Mouse (Mus musculus): ENCODE data around the gene Gm38431.

The Gm38431 gene

GRCm38 (mm10) chr9:21091707-21092320, at the start of gene Gm38431, which contains the start of gene Raver1:
TSS of gene Gm38431 (minus strand) at chr9:21091997.
TSS of gene Raver1 (minus strand) at chr9:21092008.
- peak; percentile 98 for DNase-seq (ENCODE audit: low read depth, low spot score)

DNA sequence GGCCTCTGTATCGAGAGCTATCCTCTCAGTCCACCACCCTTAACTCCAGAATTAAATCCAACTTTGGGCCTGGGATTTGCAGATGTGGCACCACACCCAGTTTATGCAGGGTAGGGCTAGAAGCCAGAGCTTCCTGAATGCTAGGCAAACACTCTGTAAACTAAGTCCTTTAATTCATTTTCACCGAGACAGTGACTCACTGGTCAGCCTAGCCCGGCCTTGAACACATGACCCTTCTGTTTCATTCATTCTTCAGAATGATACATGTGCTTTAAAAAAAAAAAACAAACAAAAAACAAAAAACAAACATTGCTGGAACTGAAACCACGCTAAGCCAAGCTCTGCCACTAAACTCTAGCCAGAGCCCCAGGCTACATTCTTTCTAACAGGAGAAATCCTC, 46.6 kb upstream of the Gm38431 start:
- DNase-seq (ENCODE audit: low read depth, low spot score) = no peak

- peak; percentile 80 for DNase-seq (ENCODE audit: low read depth, low spot score)
These were observed 45.4 kb upstream of the Gm38431 start for GRCm38 (mm10) chr9:21137229-21137628.

DNA sequence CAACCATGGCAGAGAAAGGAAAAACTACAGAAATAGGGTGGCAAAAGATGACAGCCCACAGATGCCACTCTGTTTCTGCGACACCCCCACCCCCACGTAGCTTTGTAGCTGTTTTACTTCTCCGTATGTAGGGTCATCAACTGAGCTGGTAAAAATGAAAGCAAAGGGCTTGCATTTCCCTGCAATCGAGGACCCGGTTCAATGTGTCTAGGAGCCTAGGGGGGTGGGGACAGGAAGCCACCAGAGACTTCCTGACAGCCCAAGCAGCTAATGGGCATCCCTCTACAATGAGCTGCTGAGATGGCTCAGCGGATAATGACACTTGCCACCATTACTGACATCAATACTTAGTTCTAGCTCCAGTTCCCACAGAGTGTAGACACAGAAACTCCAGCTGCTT, 44.6 kb upstream of the Gm38431 start:
- no peak for DNase-seq (ENCODE audit: low read depth, low spot score)

GRCm38 (mm10) chr9:21135941-21136381, 44.2 kb upstream of the Gm38431 start:
- no peak for DNase-seq (ENCODE audit: low read depth, low spot score)

DNA sequence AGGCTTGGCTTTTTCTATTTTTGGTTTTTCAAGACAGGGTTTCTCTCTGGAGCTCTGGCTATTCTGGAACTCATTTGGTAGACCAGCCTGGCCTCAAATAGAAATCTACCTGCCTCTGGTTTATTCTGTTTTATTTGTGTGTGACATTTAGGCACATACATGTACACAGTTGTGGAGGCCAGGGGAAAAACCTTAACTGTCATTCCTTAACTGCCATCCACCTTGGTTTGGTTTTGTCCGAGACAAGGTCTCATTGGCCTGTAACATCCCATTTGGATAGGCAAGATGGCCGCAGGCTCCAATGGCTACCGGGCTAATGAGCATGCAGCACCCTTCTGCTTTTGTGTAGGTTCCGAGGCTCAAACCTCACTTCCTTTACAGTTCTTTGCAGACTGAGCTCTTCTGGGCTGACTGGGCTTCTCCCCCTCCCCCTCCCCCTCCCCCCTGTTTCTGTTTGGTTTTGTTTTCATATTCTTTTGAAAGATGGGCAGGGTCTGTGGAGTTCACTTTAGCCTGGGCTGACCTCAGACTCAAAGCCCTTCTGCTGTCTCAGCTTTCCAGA, 43.6 kb upstream of the Gm38431 start:
- no peak for DNase-seq (ENCODE audit: low read depth, low spot score)

- no peak for DNase-seq (ENCODE audit: low read depth, low spot score)
These were observed 43.0 kb upstream of the Gm38431 start for GRCm38 (mm10) chr9:21134595-21135328.

- DNase-seq (ENCODE audit: low read depth, low spot score) = peak; percentile 27
These were observed 41.4 kb upstream of the Gm38431 start for GRCm38 (mm10) chr9:21133064-21133707.

DNA sequence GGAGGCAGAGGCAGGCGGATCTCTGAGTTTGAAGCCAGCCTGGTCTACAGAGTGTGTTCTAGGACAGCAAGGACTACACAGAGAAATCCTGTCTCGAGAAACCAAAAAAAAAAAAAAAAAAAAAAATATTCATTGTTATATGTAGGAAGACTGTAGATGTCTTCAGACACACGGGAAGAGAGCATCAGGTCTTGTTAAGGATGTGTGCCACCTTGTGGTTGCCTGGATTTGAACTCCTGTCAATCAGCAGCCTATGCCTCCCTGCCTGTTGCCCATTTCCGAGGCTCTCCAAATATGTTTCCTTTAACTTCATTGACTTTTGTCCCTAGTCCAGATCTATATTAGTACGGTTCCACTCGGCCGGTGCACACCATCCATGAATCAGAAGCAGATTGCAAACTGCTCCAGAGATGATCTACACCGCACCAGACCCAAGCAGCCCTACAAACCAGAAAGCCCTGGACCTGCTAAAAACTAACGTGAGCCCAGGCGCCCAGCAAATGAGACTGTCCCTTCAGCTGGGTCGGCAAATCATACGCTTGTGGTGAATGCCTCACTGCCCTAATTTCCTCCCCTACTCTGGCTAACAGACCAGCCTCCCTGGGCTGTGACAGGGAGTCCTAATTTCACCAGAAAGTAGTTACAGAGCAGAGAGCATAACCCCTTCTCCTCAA, 40.4 kb upstream of the Gm38431 start:
- DNase-seq (ENCODE audit: low read depth, low spot score) = peak; percentile 44

- DNase-seq (ENCODE audit: low read depth, low spot score) = peak; percentile 99
These were observed 39.5 kb upstream of the Gm38431 start, which contains the start of gene Tyk2 for GRCm38 (mm10) chr9:21131059-21131956. TSS of gene Tyk2 (minus strand) at chr9:21131243.

DNA sequence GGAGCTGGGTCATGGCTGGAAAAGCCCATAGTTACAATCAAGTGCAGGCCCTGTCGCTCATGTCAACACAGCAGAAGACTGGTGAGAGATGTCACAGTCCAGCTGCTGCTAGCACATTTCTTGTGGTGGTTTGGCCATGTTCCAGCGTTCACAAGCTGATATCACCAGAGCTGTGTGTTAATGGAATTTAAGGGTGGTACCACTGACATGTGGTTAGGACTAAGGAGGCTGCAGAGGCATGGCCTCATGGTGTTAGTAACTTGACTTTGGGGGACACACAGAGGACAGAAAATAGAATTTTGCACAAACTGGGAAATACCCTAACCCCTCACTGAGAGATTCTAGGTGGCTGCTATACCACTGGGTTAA, 34.4 kb upstream of the Gm38431 start:
- no peak for DNase-seq (ENCODE audit: low read depth, low spot score)

DNA sequence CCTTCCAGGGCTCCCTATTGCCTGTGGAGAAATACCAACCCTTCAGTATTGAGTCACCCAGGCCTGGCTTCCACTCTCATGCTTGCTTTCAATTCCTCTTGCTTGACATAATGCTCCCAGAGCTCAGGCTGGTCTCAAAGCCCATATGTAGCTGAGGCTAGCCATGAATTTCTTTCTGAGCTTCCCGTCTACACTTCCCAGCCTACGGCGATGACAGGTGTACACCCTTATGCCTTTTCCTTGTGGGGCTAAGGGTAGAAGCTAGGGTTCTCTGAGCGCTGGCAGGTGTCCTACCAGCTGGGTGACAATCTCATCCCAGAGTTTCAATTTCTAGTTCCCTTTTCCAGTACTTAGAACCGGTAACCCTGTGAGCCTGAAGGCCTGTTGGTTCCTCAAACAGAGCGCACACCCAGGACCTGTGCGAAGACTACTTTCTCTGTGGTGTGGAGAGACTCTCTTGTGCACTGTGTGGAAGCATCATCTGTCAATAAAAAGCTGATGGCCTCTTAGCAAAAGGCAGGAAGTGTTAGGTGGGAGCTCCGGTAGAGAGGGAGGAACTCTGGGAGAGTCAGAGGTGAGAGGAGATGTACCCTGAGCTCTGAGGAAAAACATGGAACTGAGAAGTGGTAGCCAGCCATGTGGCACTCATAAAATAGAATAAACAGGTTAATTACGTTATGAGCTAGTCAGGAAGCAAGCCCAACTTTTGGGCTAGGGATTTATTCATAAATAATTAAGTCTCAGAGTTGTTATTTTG, 33.9 kb upstream of the Gm38431 start:
- DNase-seq (ENCODE audit: low read depth, low spot score) = no peak

GRCm38 (mm10) chr9:21124837-21125236, 33.0 kb upstream of the Gm38431 start:
- no peak for DNase-seq (ENCODE audit: low read depth, low spot score)

- DNase-seq (ENCODE audit: low read depth, low spot score) = no peak
These were observed 29.7 kb upstream of the Gm38431 start for GRCm38 (mm10) chr9:21121483-21121882.

GRCm38 (mm10) chr9:21117073-21117472, 25.3 kb upstream of the Gm38431 start:
- DNase-seq (ENCODE audit: low read depth, low spot score) = no peak

DNA sequence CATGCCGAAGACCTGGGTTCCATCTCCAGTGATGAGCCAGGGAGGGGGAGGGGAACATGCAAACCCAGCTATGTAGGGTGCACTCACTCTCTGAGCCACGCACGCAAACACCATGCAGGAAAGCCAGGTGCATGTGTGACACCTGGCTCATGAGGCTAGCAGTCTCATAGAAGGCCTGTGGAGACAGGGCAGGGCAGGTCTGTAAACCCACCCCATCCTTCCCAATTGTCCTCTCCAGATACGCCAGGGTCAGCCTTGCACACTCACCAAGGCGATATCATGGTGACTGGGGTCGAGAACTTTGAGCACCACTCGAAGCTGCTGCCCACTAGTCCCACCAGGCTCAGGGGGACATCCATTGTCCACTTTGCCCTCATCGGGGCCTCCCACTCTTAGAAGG, 23.3 kb upstream of the Gm38431 start:
- DNase-seq (ENCODE audit: low read depth, low spot score) = no peak

GRCm38 (mm10) chr9:21114190-21114589, 22.4 kb upstream of the Gm38431 start:
- no peak for DNase-seq (ENCODE audit: low read depth, low spot score)

GRCm38 (mm10) chr9:21113751-21114150, 22.0 kb upstream of the Gm38431 start:
- no peak for DNase-seq (ENCODE audit: low read depth, low spot score)

DNA sequence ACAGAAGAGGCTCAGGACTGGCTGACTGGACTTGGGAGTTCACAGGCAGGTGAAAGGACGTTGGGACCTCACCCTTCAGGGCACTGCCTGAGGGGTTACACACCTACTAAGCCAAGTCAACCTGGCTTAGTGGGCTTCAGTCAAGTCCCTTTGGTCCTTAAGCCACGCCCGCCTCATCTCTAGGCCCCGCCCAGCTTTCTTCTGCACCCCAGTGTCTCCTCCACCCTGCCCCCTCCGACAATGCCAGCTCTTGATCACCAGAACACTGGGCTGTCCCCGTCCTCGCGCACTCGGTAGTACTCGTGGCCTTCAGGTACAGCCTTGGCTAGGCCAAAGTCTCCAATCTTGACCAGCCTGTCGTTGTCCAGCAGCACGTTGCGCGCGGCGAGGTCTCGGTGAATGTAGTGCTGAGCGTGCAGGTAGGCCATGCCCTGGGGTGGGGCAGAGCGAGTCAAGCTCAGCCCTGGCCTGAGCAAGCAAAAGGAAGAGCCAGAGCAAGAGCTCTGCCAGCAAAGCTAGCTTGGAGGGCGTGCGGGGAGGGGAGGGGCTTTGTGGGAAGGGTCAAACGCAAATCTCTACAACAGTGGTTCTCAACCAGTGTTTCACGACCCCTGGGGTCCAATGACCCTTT, 15.9 kb upstream of the Gm38431 start:
- DNase-seq (ENCODE audit: low read depth, low spot score) = peak; percentile 36
